Mouse (Mus musculus): ENCODE measurements around the gene Rin1.
A peak's percentile ranks its signal among the peaks of the same experiment; 100 is the strongest.

Gene Rin1

GRCm38 (mm10) chr19:5094243-5094632 is 44.0 kb downstream of the Rin1 start:
- DNase-seq (ENCODE audit: low spot score in 2 of 2) = peak; percentile 76 to 91

GRCm38 (mm10) chr19:5094746-5095417 is 44.6 kb downstream of the Rin1 start:
- no peak for DNase-seq (ENCODE audit: low spot score in 2 of 2)

- no peak for DNase-seq (ENCODE audit: low spot score in 2 of 2)
Measured at GRCm38 (mm10) chr19:5095887-5096474, 45.7 kb downstream of the Rin1 start.

GRCm38 (mm10) chr19:5097521-5098362 is 47.5 kb downstream of the Rin1 start:
- no peak for DNase-seq (ENCODE audit: low spot score in 2 of 2)

GRCm38 (mm10) chr19:5098363-5099143 is 48.3 kb downstream of the Rin1 start, which contains the start of gene Cnih2:
Gene Cnih2, minus strand, starts transcription at chr19:5098521.
- peak in 1 of 2 experiments; percentile 62 for DNase-seq (ENCODE audit: low spot score in 2 of 2)

GRCm38 (mm10) chr19:5106074-5106473 is 55.8 kb downstream of the Rin1 start:
- DNase-seq (ENCODE audit: low spot score in 2 of 2) = peak in 1 of 2 experiments; percentile 26
